Mouse (Mus musculus) monocyte, adult 5-6 weeks (primary cell): Measurements from ENCODE around the gene Plekhm3. TPM values are rescaled to one million over a fixed set of nuclear protein-coding genes. Genes with fewer than 3 reads are reported as not detected.

ENCODE experiments used
- ATAC-seq: fragments of 153-309, 156-312 bp; replicated peaks from 2 replicates; pipeline ENCODE4 v1.8.0; 2017; ENCODE audit warnings: mild to moderate bottlenecking; ENCODE audit not compliant: low TSS enrichment, insufficient number of reproducible peaks, severe bottlenecking, poor library complexity, low FRiP score
- total RNA-seq: library from RNA; stranded (forward); fragments of 200-1000, 200-491, 200-594 nt; gene quantifications from 3 replicates; pipeline ENCODE4 v1.2.3, GENCODE M21; 2017

Plekhm3 gene
- total RNA-seq, 1 experiment from 2014 or later, result 34.9 TPM

- peak; percentile 89 for ATAC-seq
Measured at GRCm38 (mm10) chr1:64796867-64797582, 159.6 kb downstream of the Plekhm3 start.

GRCm38 (mm10) chr1:64795284-64796040 is 161.2 kb downstream of the Plekhm3 start:
- ATAC-seq, result no peak

DNA sequence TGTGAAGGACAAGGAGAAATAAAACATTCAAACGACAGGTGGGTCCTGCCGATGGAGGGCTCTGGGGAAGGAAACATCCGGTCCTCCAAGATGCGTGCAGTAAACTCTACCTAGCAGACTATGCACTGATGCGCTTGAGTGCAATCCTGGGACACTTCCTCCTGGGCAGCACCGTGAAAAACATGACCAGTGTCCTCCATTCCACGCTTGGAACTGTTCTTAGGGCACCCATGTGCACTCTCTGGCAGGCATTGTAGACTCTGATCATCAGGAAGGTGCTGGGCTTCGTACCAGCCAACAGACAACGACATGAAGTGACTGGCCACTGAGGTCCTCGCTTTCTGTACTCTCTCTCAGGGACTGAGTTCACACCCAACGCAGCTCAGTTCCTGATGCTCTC is 162.5 kb downstream of the Plekhm3 start:
- no peak for ATAC-seq

DNA sequence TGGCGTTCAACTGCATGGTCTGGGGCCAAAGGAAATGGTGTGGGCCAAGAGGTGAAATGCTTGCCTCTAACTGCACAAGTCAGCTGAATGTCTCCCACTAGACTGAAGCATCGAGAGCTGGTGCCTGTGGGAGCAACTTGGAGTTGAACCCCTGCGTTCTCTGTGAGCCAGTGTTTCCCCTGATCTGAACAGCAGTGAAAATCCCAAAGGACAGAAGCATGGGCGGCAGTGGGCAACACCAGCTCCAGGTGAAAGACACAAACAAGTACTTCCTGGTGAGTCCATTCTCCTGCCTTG is 163.4 kb downstream of the Plekhm3 start:
- no peak for ATAC-seq

DNA sequence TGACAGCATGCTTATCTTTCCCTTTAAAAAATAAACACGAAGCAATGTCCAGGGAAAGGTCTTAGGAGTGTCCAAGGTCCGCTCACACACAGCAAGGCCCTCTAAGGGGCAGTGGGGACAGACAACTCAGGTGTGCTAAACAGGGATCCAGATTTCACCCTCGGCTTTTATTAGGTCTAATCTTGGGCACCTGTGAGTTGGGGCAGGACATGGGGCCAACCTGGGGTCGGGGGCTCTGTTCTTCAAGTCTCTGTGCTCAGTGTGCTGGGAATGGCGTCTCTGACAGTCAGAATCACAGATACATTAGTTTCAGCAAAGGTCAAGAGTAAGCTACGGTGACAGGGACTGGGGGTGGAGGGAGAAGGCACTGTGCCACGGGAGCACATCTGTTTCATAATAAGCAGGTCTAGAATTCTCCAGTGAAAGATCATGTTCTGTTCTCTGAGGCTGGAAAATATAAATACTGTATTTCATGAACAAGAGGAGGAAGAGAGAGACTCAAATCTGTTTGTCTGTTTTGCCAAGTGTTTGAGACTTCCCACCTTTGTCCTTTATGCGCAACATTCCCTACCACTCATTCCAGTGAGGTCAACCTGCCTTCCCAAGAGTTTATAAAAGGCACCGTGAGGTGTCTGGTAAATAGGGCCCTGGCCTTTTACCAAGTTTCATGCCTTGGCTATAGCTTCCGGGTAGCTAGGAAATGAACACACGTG is 163.9 kb downstream of the Plekhm3 start:
- no peak for ATAC-seq

- no peak for ATAC-seq
Measured at GRCm38 (mm10) chr1:64791826-64792225, 164.8 kb downstream of the Plekhm3 start.

- ATAC-seq, result no peak; the same call in 1 of the 2 replicates
Measured at GRCm38 (mm10) chr1:64790806-64791790, 165.5 kb downstream of the Plekhm3 start.

- no peak for ATAC-seq
Measured at GRCm38 (mm10) chr1:64787701-64788515, 168.7 kb downstream of the Plekhm3 start.

DNA sequence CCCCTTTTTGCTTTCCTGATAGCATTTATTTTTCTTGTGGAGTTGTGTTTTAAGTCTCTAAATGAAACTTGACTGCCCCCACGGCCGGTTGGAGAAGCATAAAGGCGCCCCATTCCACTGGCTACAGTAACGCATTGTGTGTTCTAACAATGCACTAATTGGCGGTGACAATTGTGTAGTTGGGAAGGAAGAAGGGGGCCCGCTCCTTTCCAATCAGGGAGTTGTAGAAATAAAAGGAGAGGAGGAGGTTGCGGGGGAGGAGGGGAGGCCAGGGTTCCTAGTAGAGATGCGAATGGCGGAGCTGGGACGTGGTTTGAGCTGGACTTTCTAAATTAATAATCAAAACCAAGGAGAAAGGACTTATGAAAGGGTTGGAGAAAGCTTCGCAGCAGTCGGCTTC is 176.8 kb downstream of the Plekhm3 start:
- ATAC-seq, result no peak

DNA sequence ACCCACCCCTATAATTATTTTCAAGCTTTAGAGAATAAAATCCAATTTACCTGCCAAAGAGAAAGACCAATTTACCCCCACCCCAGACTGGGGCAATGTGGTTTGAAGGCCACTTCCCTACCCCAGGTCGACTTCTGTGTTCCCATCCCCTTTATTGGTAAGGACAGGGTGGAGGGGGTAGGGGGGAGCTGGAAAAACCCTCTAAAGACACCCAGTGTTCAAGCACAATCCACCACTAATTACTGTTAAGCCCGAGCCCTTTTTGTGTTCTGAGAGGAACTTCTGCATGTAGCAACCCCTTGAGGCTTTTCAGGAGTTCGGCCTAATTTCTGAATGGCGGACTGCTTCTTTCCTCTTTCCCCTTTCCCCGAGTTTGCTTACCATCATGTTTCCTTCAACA is 177.2 kb downstream of the Plekhm3 start:
- ATAC-seq, result no peak

GRCm38 (mm10) chr1:64773305-64773704 is 183.3 kb downstream of the Plekhm3 start:
- ATAC-seq, result no peak

DNA sequence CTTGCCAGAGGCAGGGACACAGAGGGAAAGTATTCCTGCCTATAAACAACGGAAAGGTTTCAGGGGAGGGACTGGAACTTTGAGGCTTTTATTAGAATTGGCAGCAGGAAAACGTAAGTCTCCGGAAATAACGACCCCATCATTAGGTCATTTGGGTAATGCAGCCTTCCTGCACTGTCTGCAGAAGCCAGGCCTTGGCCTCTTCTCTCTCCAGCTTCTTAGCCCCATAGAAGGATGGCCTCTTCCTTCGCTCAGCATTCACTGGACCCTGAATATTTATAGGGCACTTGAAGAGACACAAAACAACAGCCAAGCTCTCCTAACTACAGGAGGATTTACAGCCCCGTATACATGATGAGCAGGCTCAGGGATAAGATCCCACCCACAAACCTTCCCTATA is 186.5 kb downstream of the Plekhm3 start:
- no peak for ATAC-seq

- ATAC-seq, result no peak
Measured at GRCm38 (mm10) chr1:64761646-64762045, 195.0 kb downstream of the Plekhm3 start.

- no peak for ATAC-seq
Measured at GRCm38 (mm10) chr1:64757766-64758165, 198.9 kb downstream of the Plekhm3 start.

DNA sequence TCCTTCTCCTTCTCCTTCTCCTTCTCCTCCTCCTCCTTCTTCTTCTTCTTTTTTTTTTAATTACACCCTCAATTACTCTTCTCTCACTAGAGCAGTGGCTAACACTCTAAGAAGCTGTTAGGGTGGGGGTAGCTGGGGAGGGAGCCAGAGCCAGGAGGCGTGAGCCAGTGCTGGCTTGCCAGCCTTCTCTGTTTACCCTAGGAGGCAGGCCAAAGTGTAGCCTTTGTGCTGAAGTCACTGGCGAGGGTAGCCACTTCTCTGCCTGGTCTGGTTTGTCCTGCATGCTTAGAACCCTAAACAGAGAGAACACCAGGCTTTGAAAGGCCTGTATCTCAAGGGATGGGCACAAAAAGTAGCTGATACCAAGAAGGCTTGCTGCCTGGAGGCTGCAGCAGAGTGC is 199.4 kb downstream of the Plekhm3 start:
- no peak for ATAC-seq

DNA sequence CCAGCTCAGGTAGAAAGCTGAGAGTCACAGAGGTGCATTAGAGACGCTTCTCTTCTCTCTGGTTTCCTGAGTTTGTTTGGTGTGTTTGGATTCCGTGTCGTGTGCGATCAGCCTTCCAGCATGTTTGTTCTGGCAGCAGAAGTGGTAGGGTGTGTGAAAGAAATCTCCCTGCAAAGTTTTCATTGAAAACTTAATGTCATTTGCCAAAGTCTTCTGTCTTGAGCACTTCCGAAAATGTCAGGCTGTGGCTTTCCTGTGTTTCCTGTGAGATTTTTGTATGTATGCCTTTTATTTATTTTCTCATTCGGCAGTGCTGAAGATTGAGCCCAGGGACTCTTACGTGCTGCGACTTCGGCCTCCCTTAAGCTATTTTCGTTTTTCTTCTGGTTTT is 200.0 kb downstream of the Plekhm3 start:
- ATAC-seq, result no peak

GRCm38 (mm10) chr1:64755971-64756639 is 200.5 kb downstream of the Plekhm3 start:
- no peak for ATAC-seq
